8 mouse cellular contexts compared by ENCODE assay signal in genomic region chr6:83442639-83443038, GRCm38 (mm10). TPM values are rescaled to one million over a fixed set of nuclear protein-coding genes. Genes with fewer than 3 reads are reported as not detected.
DNase-seq lines count a peak whose midpoint lies in the region; ATAC-seq and TF ChIP-seq lines count a peak whose summit lies in the region.

No protein-coding gene starts in this region.

- TF ChIP-seq POLR2A in myocyte (IDR thresholded peaks at IDR 0.05; ENCODE audit: insufficient read length, low read depth), result no peak

- peak overlapping the region; percentile 88 for H3K9ac ChIP-seq in hindbrain, embryonic 16.5 days (ENCODE audit: low read depth, low read length)

- H3K79me2 ChIP-seq in myocyte (ENCODE audit: control insufficient read depth, insufficient read depth), result peaks cover 46% of the 10 kb centered on the region

- DNase-seq in cerebellum, postnatal 14 days, result peak; percentile 28 to 43
- DNase-seq in cerebellum, adult 11 months, result no peak
- DNase-seq in right cerebral cortex, adult 18-20 months, result peak; percentile 62
- DNase-seq in right cerebral cortex, postnatal 4 days, result no peak
- no peak for DNase-seq in embryo, embryonic 11 days

- H3K4me3 ChIP-seq in hindbrain, embryonic 16.5 days (ENCODE audit: low read length), result peak overlapping the region; percentile 65
- H3K4me3 ChIP-seq in myocyte, result peak overlapping the region; percentile 85

- peak overlapping the region; percentile 96 for H3K27ac ChIP-seq in hindbrain, embryonic 16.5 days (ENCODE audit: low read depth, low read length)

- H3K4me1 ChIP-seq in hindbrain, embryonic 16.5 days (ENCODE audit: control insufficient read depth, insufficient read depth, low read depth, low read length), result peaks cover 64% of the 10 kb centered on the region

- no peaks in the 10 kb centered on the region for H3K36me3 ChIP-seq in hindbrain, embryonic 16.5 days (ENCODE audit: control insufficient read depth, insufficient read depth, low read length)
- H3K36me3 ChIP-seq in myocyte (ENCODE audit: control insufficient read depth, insufficient read depth), result no peaks in the 10 kb centered on the region

- no peak overlapping the region for H3ac ChIP-seq in myocyte (ENCODE audit: control insufficient read depth, insufficient read length)

- H3K9me3 ChIP-seq in hindbrain, embryonic 16.5 days (ENCODE audit: control insufficient read depth, low read length), result no peaks in the 10 kb centered on the region

- 32% methylated on average over 3 of the region's 3 CpGs for WGBS in hindbrain, embryonic 16.5 days

- no peak for ATAC-seq in hindbrain, embryonic 16.5 days
- ATAC-seq in CD4-positive, CD25-positive, alpha-beta regulatory T cell, adult 4 months, result no peak

- H3K4me2 ChIP-seq in hindbrain, embryonic 16.5 days (ENCODE audit: low read length), result peak overlapping the region; percentile 70
- peak overlapping the region; percentile 87 for H3K4me2 ChIP-seq in myocyte (ENCODE audit: low read depth)

- H3K27me3 ChIP-seq in hindbrain, embryonic 16.5 days (replicated peaks; ENCODE audit: control insufficient read depth, insufficient read depth, low read length), result no peaks in the 10 kb centered on the region
- no peaks in the 10 kb centered on the region for H3K27me3 ChIP-seq in myocyte (ENCODE audit: control insufficient read depth, insufficient read depth, insufficient read length)

TF ChIP-seq in myocyte, 11 proteins besides CTCF, POLR2A, EP300 and RAD21:
- TF ChIP-seq REST (IDR thresholded peaks at IDR 0.05; ENCODE audit: insufficient read depth, insufficient read length) (no peak), POLR2AphosphoS2 (IDR thresholded peaks at IDR 0.05; ENCODE audit: insufficient read length, low read depth) (peak; percentile 32)

RNA-seq across cellular contexts. Expression of gene Tet3, which starts 16.2 kb away (rescaled TPM):
- 51.4 and 62.2 TPM in 2 replicates for polyA plus RNA-seq in hindbrain, embryonic 16.5 days (2015; fragmentation: Nextera tagmentation; extraction: Ambion mirVana)
- polyA plus RNA-seq in myocyte (2012; fragmentation: generic; extraction: Trizol), result 11.4 TPM
- 10 to 100 TPM; 18.5 to 20.8 TPM for polyA plus RNA-seq in CD4-positive, CD25-positive, alpha-beta regulatory T cell, adult 4 months (2017; shearing (Covaris generic))

Comparison
In these comparisons a context has a peak if more than half of its experiments do, and no peak if none do; other contexts are left out.
1. DNase-seq: peak in cerebellum, postnatal 14 days (2 of 2) and right cerebral cortex, adult 18-20 months (single experiment); none in cerebellum, adult 11 months (single experiment), right cerebral cortex, postnatal 4 days (single experiment) and embryo, embryonic 11 days (single experiment).